Mouse (Mus musculus) T-helper 2 cell (primary cell): ENCODE measurements around the gene 1500009C09Rik.

Source experiments
- in situ Hi-C: fragments of 300-600 bp; cut with MboI, MseI; formaldehyde crosslinking; loops from one replicate; pipeline ENCODE4 v1.15.1; 2025; ENCODE audit warnings: high pct_unique_total_duplicates

The 1500009C09Rik gene

GRCm38 (mm10) chr15:82247131-82247776 lies 4.9 kb upstream of the 1500009C09Rik start:
- in situ Hi-C loops: no loop called here

- in situ Hi-C loops: no loop called here
Observed at GRCm38 (mm10) chr15:82251579-82251978, 618 bp upstream of the 1500009C09Rik start.

- in situ Hi-C loops: no loop called here
Observed at GRCm38 (mm10) chr15:82255248-82255647, 3.1 kb downstream of the 1500009C09Rik start.

GRCm38 (mm10) chr15:82255944-82256383 lies 3.8 kb downstream of the 1500009C09Rik start:
- in situ Hi-C loops: no loop called here

- in situ Hi-C loops: no loop called here
Observed at GRCm38 (mm10) chr15:82259510-82259909, 7.3 kb downstream of the 1500009C09Rik start.

- in situ Hi-C loops: loop anchor here (5.0 kb wide), 1 partner anchor 126 kb away; the partner anchor contains the start of gene Cyp2d11
Observed at GRCm38 (mm10) chr15:82266356-82266755, 14.2 kb downstream of the 1500009C09Rik start.

GRCm38 (mm10) chr15:82268185-82268584 lies 16.0 kb downstream of the 1500009C09Rik start:
- in situ Hi-C loops: loop anchor here (5.0 kb wide), 1 partner anchor 124 kb away; the partner anchor contains the start of gene Cyp2d11

GRCm38 (mm10) chr15:82268783-82269182 lies 16.6 kb downstream of the 1500009C09Rik start:
- in situ Hi-C loops: loop anchor here (5.0 kb wide), 1 partner anchor 124 kb away; the partner anchor contains the start of gene Cyp2d11

GRCm38 (mm10) chr15:82271201-82271600 lies 19.0 kb downstream of the 1500009C09Rik start:
- in situ Hi-C loops: no loop called here

GRCm38 (mm10) chr15:82272295-82272694 lies 20.1 kb downstream of the 1500009C09Rik start:
- in situ Hi-C loops: no loop called here

GRCm38 (mm10) chr15:82274593-82274926 lies 22.4 kb downstream of the 1500009C09Rik start, which contains the start of gene Sept3:
Gene Sept3, plus strand, starts transcription at chr15:82274893.
- in situ Hi-C loops: no loop called here

- in situ Hi-C loops: loop anchor here (5.0 kb wide), 1 partner anchor 67 kb away; no protein-coding TSS in a partner anchor
Observed at GRCm38 (mm10) chr15:82274927-82275901, 23.0 kb downstream of the 1500009C09Rik start.

GRCm38 (mm10) chr15:82277591-82277990 lies 25.4 kb downstream of the 1500009C09Rik start:
- in situ Hi-C loops: loop anchor here (5.0 kb wide), 1 partner anchor 65 kb away; no protein-coding TSS in a partner anchor

- in situ Hi-C loops: loop anchor here (10.0 kb wide), 1 partner anchor 494 kb away; no protein-coding TSS in a partner anchor
Observed at GRCm38 (mm10) chr15:82280638-82281037, 28.4 kb downstream of the 1500009C09Rik start.

- in situ Hi-C loops: loop anchor here (10.0 kb wide), 1 partner anchor 489 kb away; no protein-coding TSS in a partner anchor
Observed at GRCm38 (mm10) chr15:82286157-82286556, 34.0 kb downstream of the 1500009C09Rik start.

GRCm38 (mm10) chr15:82290252-82290651 lies 38.1 kb downstream of the 1500009C09Rik start:
- in situ Hi-C loops: no loop called here

GRCm38 (mm10) chr15:82292851-82293250 lies 40.7 kb downstream of the 1500009C09Rik start:
- in situ Hi-C loops: no loop called here

GRCm38 (mm10) chr15:82293271-82293711 lies 41.1 kb downstream of the 1500009C09Rik start:
- in situ Hi-C loops: no loop called here

- in situ Hi-C loops: no loop called here
Observed at GRCm38 (mm10) chr15:82294059-82294458, 41.9 kb downstream of the 1500009C09Rik start.

- in situ Hi-C loops: no loop called here
Observed at GRCm38 (mm10) chr15:82298764-82299561, 46.8 kb downstream of the 1500009C09Rik start, which contains the start of gene Wbp2nl. Gene Wbp2nl, plus strand, starts transcription at chr15:82298954.

- in situ Hi-C loops: no loop called here
Observed at GRCm38 (mm10) chr15:82307107-82307506, 54.9 kb downstream of the 1500009C09Rik start.
